In genomic region chr2:91071059-91071458, GRCm38 (mm10) we compare ENCODE assay signal across 8 mouse cellular contexts. TPM values are rescaled to one million over a fixed set of nuclear protein-coding genes. Genes with fewer than 3 reads are reported as not detected.
A peak's percentile ranks its signal among the peaks of the same experiment; 100 is the strongest.
DNase-seq lines count a peak whose midpoint lies in the region; ATAC-seq and TF ChIP-seq lines count a peak whose summit lies in the region.

No protein-coding gene starts in this region.

- peaks cover 16% of the 10 kb centered on the region for H3K36me3 ChIP-seq in erythroblast, embryonic 14.5 days (ENCODE audit: control insufficient read depth)
- H3K36me3 ChIP-seq in testis, adult 2 months (ENCODE audit: control insufficient read depth, insufficient read depth, low read length): no peaks in the 10 kb centered on the region
- H3K36me3 ChIP-seq in limb, embryonic 14.5 days (ENCODE audit: control insufficient read depth, insufficient read depth, low read length): peaks cover 19% of the 10 kb centered on the region
- H3K36me3 ChIP-seq in stomach, postnatal 0 days (ENCODE audit: control insufficient read depth, insufficient read depth, low read length): peaks cover 3% of the 10 kb centered on the region; the same call in 1 of the 2 replicates

- no peak; the same call in 1 of the 2 replicates for TF ChIP-seq POLR2A in testis, adult 2 months (IDR thresholded peaks at IDR 0.05; ENCODE audit: control insufficient read depth, low read depth, low read length)
- no peak for TF ChIP-seq POLR2A in limb, embryonic 14.5 days (IDR thresholded peaks at IDR 0.05; ENCODE audit: borderline replicate concordance, extremely low read depth, insufficient read depth, insufficient read length)

- no peak for DNase-seq in testis, postnatal 14 days (ENCODE audit: low spot score)
- no peak for DNase-seq in limb, embryonic 14.5 days (ENCODE audit: low spot score)
- no peak for DNase-seq in stomach, postnatal 0 days (ENCODE audit: low spot score)
- DNase-seq in thymus, postnatal 0 days (ENCODE audit: low spot score): no peak

- no peaks in the 10 kb centered on the region for H3K9me3 ChIP-seq in erythroblast, embryonic 14.5 days (ENCODE audit: control insufficient read depth, low read length)
- H3K9me3 ChIP-seq in limb, embryonic 14.5 days (ENCODE audit: control insufficient read depth, low read length): no peaks in the 10 kb centered on the region
- H3K9me3 ChIP-seq in stomach, postnatal 0 days (ENCODE audit: control insufficient read depth, low read length): no peaks in the 10 kb centered on the region

- peak overlapping the region; percentile 85 for H3K4me3 ChIP-seq in erythroblast, embryonic 14.5 days (replicated peaks)
- H3K4me3 ChIP-seq in testis, adult 2 months (ENCODE audit: control insufficient read depth, low read depth, low read length): peak overlapping the region; percentile 96
- peak overlapping the region; percentile 67 for H3K4me3 ChIP-seq in limb, embryonic 14.5 days (replicated peaks; ENCODE audit: low read length)
- peak overlapping the region; percentile 68; the same call in 1 of the 2 replicates for H3K4me3 ChIP-seq in stomach, postnatal 0 days (ENCODE audit: low read depth, low read length)

- peak overlapping the region; percentile 90 for H3K4me2 ChIP-seq in limb, embryonic 14.5 days (replicated peaks; ENCODE audit: low read depth, low read length, severe bottlenecking)
- H3K4me2 ChIP-seq in stomach, postnatal 0 days (replicated peaks; ENCODE audit: low read depth): peak overlapping the region; percentile 84

- no peak for ATAC-seq in erythroblast, adult 5-6 weeks (replicated peaks; ENCODE audit: low FRiP score, poor library complexity, severe bottlenecking)
- ATAC-seq in limb, embryonic 14.5 days (ENCODE audit: low FRiP score, low read depth): no peak
- no peak for ATAC-seq in stomach, postnatal 0 days (ENCODE audit: low FRiP score, low TSS enrichment)
- no peak for ATAC-seq in granulocyte monocyte progenitor cell, adult 5-6 weeks (replicated peaks; ENCODE audit: poor library complexity, severe bottlenecking)

- no peak for TF ChIP-seq EP300 in stomach, postnatal 0 days (optimal IDR thresholded peaks at IDR 0.05)

- H3K27me3 ChIP-seq in erythroblast, embryonic 14.5 days (ENCODE audit: control insufficient read depth): no peaks in the 10 kb centered on the region
- H3K27me3 ChIP-seq in testis, adult 2 months (ENCODE audit: control insufficient read depth, insufficient read depth, low read length): no peaks in the 10 kb centered on the region
- H3K27me3 ChIP-seq in limb, embryonic 14.5 days (ENCODE audit: control insufficient read depth, insufficient read depth, low read length): no peaks in the 10 kb centered on the region
- H3K27me3 ChIP-seq in stomach, postnatal 0 days (ENCODE audit: control insufficient read depth, insufficient read depth, low read length): no peaks in the 10 kb centered on the region

- peak overlapping the region; percentile 74 for H3K9ac ChIP-seq in limb, embryonic 14.5 days (ENCODE audit: low read depth, low read length, severe bottlenecking)
- H3K9ac ChIP-seq in stomach, postnatal 0 days (ENCODE audit: low read length): peak overlapping the region; percentile 73

- WGBS in limb, embryonic 14.5 days: 88% methylated on average over 10 of the region's 10 CpGs
- 74% methylated on average over 10 of the region's 10 CpGs for WGBS in stomach, postnatal 0 days

- H3K27ac ChIP-seq in testis, adult 2 months (ENCODE audit: control insufficient read depth, insufficient read depth, low read depth, low read length): peak overlapping the region; percentile 87
- H3K27ac ChIP-seq in limb, embryonic 14.5 days (replicated peaks; ENCODE audit: low read depth, low read length): peak overlapping the region; percentile 72
- H3K27ac ChIP-seq in stomach, postnatal 0 days (replicated peaks): peak overlapping the region; percentile 86

- peaks cover 33% of the 10 kb centered on the region for H3K4me1 ChIP-seq in erythroblast, embryonic 14.5 days (ENCODE audit: control insufficient read depth)
- H3K4me1 ChIP-seq in testis, adult 2 months (ENCODE audit: control insufficient read depth, insufficient read depth, low read length): peaks cover 6% of the 10 kb centered on the region
- peaks cover 19% of the 10 kb centered on the region for H3K4me1 ChIP-seq in limb, embryonic 14.5 days (ENCODE audit: control insufficient read depth, insufficient read depth, low read length)
- peaks cover 7% of the 10 kb centered on the region for H3K4me1 ChIP-seq in stomach, postnatal 0 days (replicated peaks; ENCODE audit: control insufficient read depth, insufficient read depth)

- no peak for TF ChIP-seq CTCF in testis, adult 2 months (IDR thresholded peaks at IDR 0.05; ENCODE audit: control insufficient read depth, insufficient read depth, insufficient replicate concordance, low read depth, low read length)
- TF ChIP-seq CTCF in stomach, postnatal 0 days (IDR thresholded peaks at IDR 0.05; ENCODE audit: low read depth): no peak

RNA-seq across cellular contexts. Expression of gene Slc39a13, which starts 0.8 kb away (rescaled TPM):
- polyA plus RNA-seq in erythroblast, embryonic 14.5 days (2012): 1.4 and 2.0 TPM in 2 replicates
- total RNA-seq in erythroblast, adult 5-6 weeks (2015; ENCODE audit: low replicate concordance): 6.9 TPM in 1 of 2 replicates, not detected in the other
- 0.98 and 4.2 TPM in 2 replicates for total RNA-seq in erythroblast, adult 5-6 weeks (2017; ENCODE audit: low replicate concordance)
- 65.7 and 67.9 TPM in 2 replicates for polyA plus RNA-seq in testis, adult 2 months (2012; rRNA removed)
- polyA plus RNA-seq in limb, embryonic 14.5 days (2012; rRNA removed): 143 and 172 TPM in 2 replicates
- polyA plus RNA-seq in limb, embryonic 14.5 days (2014; fragmentation: Nextera tagmentation; extraction: Ambion mirVana): 63.3 and 74.3 TPM in 2 replicates
- polyA plus RNA-seq in stomach, postnatal 0 days (2015; fragmentation: Nextera tagmentation; extraction: Ambion mirVana): 19.1 and 19.4 TPM in 2 replicates
- total RNA-seq in granulocyte monocyte progenitor cell, adult 5-6 weeks (2014; fragmentation: Nextera tagmentation): 10.0 and 35.1 TPM in 2 replicates
- 4.8 and 9.4 TPM in 2 replicates for total RNA-seq in granulocyte monocyte progenitor cell, adult 5-6 weeks (2017)
- polyA plus RNA-seq in thymus, postnatal 0 days (2015; fragmentation: Nextera tagmentation; extraction: Ambion mirVana): 15.1 and 16.4 TPM in 2 replicates

RNA-seq across cellular contexts. Expression of gene Spi1, which starts 11.1 kb away (rescaled TPM):
- polyA plus RNA-seq in erythroblast, embryonic 14.5 days (2012): 0.76 and 0.83 TPM in 2 replicates
- total RNA-seq in erythroblast, adult 5-6 weeks (2015; ENCODE audit: low replicate concordance): 60.5 and 134 TPM in 2 replicates
- 21.6 and 48.5 TPM in 2 replicates for total RNA-seq in erythroblast, adult 5-6 weeks (2017; ENCODE audit: low replicate concordance)
- polyA plus RNA-seq in testis, adult 2 months (2012; rRNA removed): 2.5 and 2.9 TPM in 2 replicates
- polyA plus RNA-seq in limb, embryonic 14.5 days (2012; rRNA removed): 13.7 and 14.1 TPM in 2 replicates
- polyA plus RNA-seq in limb, embryonic 14.5 days (2014; fragmentation: Nextera tagmentation; extraction: Ambion mirVana): 10.6 and 10.7 TPM in 2 replicates
- 6.4 and 7.0 TPM in 2 replicates for polyA plus RNA-seq in stomach, postnatal 0 days (2015; fragmentation: Nextera tagmentation; extraction: Ambion mirVana)
- 208 and 244 TPM in 2 replicates for total RNA-seq in granulocyte monocyte progenitor cell, adult 5-6 weeks (2014; fragmentation: Nextera tagmentation)
- 114 and 139 TPM in 2 replicates for total RNA-seq in granulocyte monocyte progenitor cell, adult 5-6 weeks (2017)
- polyA plus RNA-seq in thymus, postnatal 0 days (2015; fragmentation: Nextera tagmentation; extraction: Ambion mirVana): 13.8 and 14.0 TPM in 2 replicates

RNA-seq across cellular contexts. Expression of gene Psmc3, which starts 17.2 kb away (rescaled TPM):
- 22.2 and 22.3 TPM in 2 replicates for polyA plus RNA-seq in erythroblast, embryonic 14.5 days (2012)
- total RNA-seq in erythroblast, adult 5-6 weeks (2015; ENCODE audit: low replicate concordance): 24.8 and 40.8 TPM in 2 replicates
- 76.4 and 132 TPM in 2 replicates for total RNA-seq in erythroblast, adult 5-6 weeks (2017; ENCODE audit: low replicate concordance)
- 435 and 494 TPM in 2 replicates for polyA plus RNA-seq in testis, adult 2 months (2012; rRNA removed)
- 158 and 203 TPM in 2 replicates for polyA plus RNA-seq in limb, embryonic 14.5 days (2012; rRNA removed)
- 287 and 305 TPM in 2 replicates for polyA plus RNA-seq in limb, embryonic 14.5 days (2014; fragmentation: Nextera tagmentation; extraction: Ambion mirVana)
- polyA plus RNA-seq in stomach, postnatal 0 days (2015; fragmentation: Nextera tagmentation; extraction: Ambion mirVana): 203 and 211 TPM in 2 replicates
- total RNA-seq in granulocyte monocyte progenitor cell, adult 5-6 weeks (2014; fragmentation: Nextera tagmentation): 155 and 159 TPM in 2 replicates
- 282 TPM in 2 replicates for total RNA-seq in granulocyte monocyte progenitor cell, adult 5-6 weeks (2017)
- 302 and 307 TPM in 2 replicates for polyA plus RNA-seq in thymus, postnatal 0 days (2015; fragmentation: Nextera tagmentation; extraction: Ambion mirVana)

RNA-seq across cellular contexts. Expression of gene Rapsn, which starts 35.6 kb away (rescaled TPM):
- 0.09 TPM in 1 of 2 replicates, not detected in the other for polyA plus RNA-seq in erythroblast, embryonic 14.5 days (2012)
- not detected in 2 replicates for total RNA-seq in erythroblast, adult 5-6 weeks (2015; ENCODE audit: low replicate concordance)
- not detected in 2 replicates for total RNA-seq in erythroblast, adult 5-6 weeks (2017; ENCODE audit: low replicate concordance)
- 6.7 and 7.1 TPM in 2 replicates for polyA plus RNA-seq in testis, adult 2 months (2012; rRNA removed)
- polyA plus RNA-seq in limb, embryonic 14.5 days (2012; rRNA removed): 24.9 and 28.1 TPM in 2 replicates
- 18.5 and 26.5 TPM in 2 replicates for polyA plus RNA-seq in limb, embryonic 14.5 days (2014; fragmentation: Nextera tagmentation; extraction: Ambion mirVana)
- polyA plus RNA-seq in stomach, postnatal 0 days (2015; fragmentation: Nextera tagmentation; extraction: Ambion mirVana): 1.3 and 1.8 TPM in 2 replicates
- total RNA-seq in granulocyte monocyte progenitor cell, adult 5-6 weeks (2014; fragmentation: Nextera tagmentation): 1.5 and 8.2 TPM in 2 replicates
- total RNA-seq in granulocyte monocyte progenitor cell, adult 5-6 weeks (2017): 0.39 TPM in 1 of 2 replicates, not detected in the other
- 8.3 TPM in 2 replicates for polyA plus RNA-seq in thymus, postnatal 0 days (2015; fragmentation: Nextera tagmentation; extraction: Ambion mirVana)

RNA-seq across cellular contexts. Expression of gene Mybpc3, which starts 46.9 kb away (rescaled TPM):
- 0.01 TPM in 1 of 2 replicates, not detected in the other for polyA plus RNA-seq in erythroblast, embryonic 14.5 days (2012)
- total RNA-seq in erythroblast, adult 5-6 weeks (2015; ENCODE audit: low replicate concordance): 0.21 TPM in 1 of 2 replicates, not detected in the other
- 0.56 TPM in 1 of 2 replicates, not detected in the other for total RNA-seq in erythroblast, adult 5-6 weeks (2017; ENCODE audit: low replicate concordance)
- polyA plus RNA-seq in testis, adult 2 months (2012; rRNA removed): 0.04 TPM in 1 of 2 replicates, not detected in the other
- 0.27 and 0.29 TPM in 2 replicates for polyA plus RNA-seq in limb, embryonic 14.5 days (2012; rRNA removed)
- polyA plus RNA-seq in limb, embryonic 14.5 days (2014; fragmentation: Nextera tagmentation; extraction: Ambion mirVana): 0.07 and 0.12 TPM in 2 replicates
- polyA plus RNA-seq in stomach, postnatal 0 days (2015; fragmentation: Nextera tagmentation; extraction: Ambion mirVana): 0.02 and 0.07 TPM in 2 replicates
- 1.5 TPM in 1 of 2 replicates, not detected in the other for total RNA-seq in granulocyte monocyte progenitor cell, adult 5-6 weeks (2014; fragmentation: Nextera tagmentation)
- 0.62 TPM in 1 of 2 replicates, not detected in the other for total RNA-seq in granulocyte monocyte progenitor cell, adult 5-6 weeks (2017)
- 0.18 and 0.36 TPM in 2 replicates for polyA plus RNA-seq in thymus, postnatal 0 days (2015; fragmentation: Nextera tagmentation; extraction: Ambion mirVana)
